Mouse (Mus musculus) kidney, embryonic 14.5 days (tissue): ENCODE results near the gene Dohh. TPM values are rescaled to one million over a fixed set of nuclear protein-coding genes. Genes with fewer than 3 reads are reported as not detected.
A peak's percentile ranks its signal among the peaks of the same experiment; 100 is the strongest.

ENCODE experiments used
- ATAC-seq: fragments of 200-750 bp; cut with Nextera tagmentation; 2 replicates; pipeline ENCODE4 v1.8.0; 2017; ENCODE audit warnings: moderate number of reproducible peaks, mild to moderate bottlenecking, moderate TSS enrichment, moderate library complexity; ENCODE audit not compliant: low FRiP score, low TSS enrichment
- H3K27ac ChIP-seq: fragments of 300-500 bp; sonication (generic); 2 replicates; pipeline ENCODE4 v1.5.1; 2014; ENCODE audit warnings: low read depth, mild to moderate bottlenecking, low read length, moderate library complexity, mixed read lengths
- H3K27me3 ChIP-seq: fragments of 300-500 bp; sonication (generic); 2 replicates; pipeline ENCODE4 v1.6.1; 2014; ENCODE audit warnings: mild to moderate bottlenecking, low read length; ENCODE audit not compliant: control insufficient read depth, insufficient read depth
- H3K36me3 ChIP-seq: fragments of 300-500 bp; sonication (generic); 2 replicates; pipeline ENCODE4 v1.6.1; 2014; ENCODE audit warnings: low read length, mixed read lengths; ENCODE audit not compliant: control insufficient read depth, insufficient read depth
- H3K4me1 ChIP-seq: fragments of 300-500 bp; sonication (generic); 2 replicates; pipeline ENCODE4 v1.6.1; 2014; ENCODE audit warnings: low read length, mixed read lengths; ENCODE audit not compliant: control insufficient read depth, insufficient read depth
- H3K4me2 ChIP-seq: fragments of 300-500 bp; sonication (generic); replicated peaks from 2 replicates; pipeline ENCODE4 v1.6.1; 2014; ENCODE audit warnings: low read depth, mild to moderate bottlenecking, low read length
- H3K4me3 ChIP-seq: fragments of 300-500 bp; sonication (generic); 2 replicates; pipeline ENCODE4 v1.5.1; 2014; ENCODE audit warnings: mild to moderate bottlenecking, low read length
- H3K9ac ChIP-seq: fragments of 300-500 bp; sonication (generic); 2 replicates; pipeline ENCODE4 v1.6.1; 2014; ENCODE audit warnings: low read depth, mild to moderate bottlenecking, low read length, moderate library complexity
- H3K9me3 ChIP-seq: fragments of 300-500 bp; sonication (generic); 2 replicates; pipeline ENCODE4 v1.6.1; 2016; ENCODE audit warnings: low read length; ENCODE audit not compliant: control insufficient read depth
- WGBS: fragments of 180-500 bp; shearing (Covaris S2); extraction: QIAGEN DNeasy Blood & Tissue Kit; methylation state at CpG from one replicate; pipeline ENCODE4 v1.1.7; 2014; 5-methylcytosine and 5-hydroxymethylcytosine counted together
- polyA plus RNA-seq: library from polyadenylated mRNA; unstranded; fragments of >200 nt; fragmentation: Nextera tagmentation; extraction: Ambion mirVana; gene quantifications from 2 replicates; pipeline ENCODE4 v1.2.1, GENCODE M21; 2014

The Dohh gene
- polyA plus RNA-seq, 1 experiment from 2014 or later, result 59.2 TPM

- Histone ChIP-seq H3K9ac (no peak overlapping the region), H3K4me3 (no peak overlapping the region), H3K4me2 (no peak overlapping the region), H3K9me3 (no peaks in the 10 kb centered on the region), H3K36me3 (peaks cover 47% of the 10 kb centered on the region), H3K4me1 (peaks cover 33% of the 10 kb centered on the region), H3K27ac (no peak overlapping the region), H3K27me3 (0 out of 2 replicates have a peak, but pooled peaks cover 5% of the 10 kb centered on the region)
- ATAC-seq, result no peak
- 77% methylated on average over 5 of the region's 5 CpGs for WGBS
Measured at GRCm38 (mm10) chr10:81399296-81399695, 15.1 kb downstream of the Dohh start.

- Histone ChIP-seq H3K9me3 (no peaks in the 10 kb centered on the region), H3K9ac (no peak overlapping the region), H3K27ac (no peak overlapping the region), H3K4me1 (peaks cover 33% of the 10 kb centered on the region), H3K4me3 (no peak overlapping the region), H3K36me3 (peaks cover 47% of the 10 kb centered on the region), H3K4me2 (no peak overlapping the region), H3K27me3 (0 out of 2 replicates have a peak, but pooled peaks cover 5% of the 10 kb centered on the region)
- ATAC-seq, result no peak
- WGBS, result 85% methylated on average over 18 of the region's 18 CpGs
Measured at GRCm38 (mm10) chr10:81399798-81400308, 15.6 kb downstream of the Dohh start.

GRCm38 (mm10) chr10:81400371-81401204 is 16.4 kb downstream of the Dohh start:
- H3K9me3 ChIP-seq, result no peaks in the 10 kb centered on the region
- H3K4me1 ChIP-seq, result peaks cover 33% of the 10 kb centered on the region
- ATAC-seq, result no peak
- 0 out of 2 replicates have a peak, but pooled peaks cover 5% of the 10 kb centered on the region for H3K27me3 ChIP-seq
- H3K4me2 ChIP-seq, result no peak overlapping the region
- H3K36me3 ChIP-seq, result peaks cover 49% of the 10 kb centered on the region
- no peak overlapping the region; the same call in 1 of the 2 replicates for H3K27ac ChIP-seq
- H3K9ac ChIP-seq, result peak overlapping the region; percentile 40; the same call in 1 of the 2 replicates
- no peak overlapping the region for H3K4me3 ChIP-seq
- WGBS, result 57% methylated on average over 22 of the region's 22 CpGs

- 0 out of 2 replicates have a peak, but pooled peaks have one; percentile 0 for ATAC-seq
- H3K9ac ChIP-seq, result 0 out of 2 replicates have a peak overlapping the region, but pooled peaks have one; percentile 29
- H3K27ac ChIP-seq, result peak overlapping the region; percentile 94
- no peaks in the 10 kb centered on the region for H3K9me3 ChIP-seq
- H3K27me3 ChIP-seq, result 0 out of 2 replicates have a peak, but pooled peaks cover 5% of the 10 kb centered on the region
- peaks cover 54% of the 10 kb centered on the region for H3K36me3 ChIP-seq
- 27% methylated on average over 10 of the region's 10 CpGs for WGBS
- no peak overlapping the region for H3K4me3 ChIP-seq
- H3K4me2 ChIP-seq, result no peak overlapping the region
- H3K4me1 ChIP-seq, result peaks cover 33% of the 10 kb centered on the region
Measured at GRCm38 (mm10) chr10:81401205-81401520, 16.9 kb downstream of the Dohh start.

- peak overlapping the region; percentile 94 for H3K27ac ChIP-seq
- peak overlapping the region; percentile 29 for H3K9ac ChIP-seq
- 4% methylated on average over 18 of the region's 18 CpGs for whole genome bisulfite sequencing
- H3K27me3 ChIP-seq, result 0 out of 2 replicates have a peak, but pooled peaks cover 5% of the 10 kb centered on the region
- H3K4me1 ChIP-seq, result peaks cover 34% of the 10 kb centered on the region
- peak overlapping the region; percentile 14; the same call in 1 of the 2 replicates for H3K4me3 ChIP-seq
- H3K9me3 ChIP-seq, result no peaks in the 10 kb centered on the region
- peak overlapping the region; percentile 37 for H3K4me2 ChIP-seq
- peaks cover 56% of the 10 kb centered on the region for H3K36me3 ChIP-seq
- ATAC-seq, result peak; percentile 85
Measured at GRCm38 (mm10) chr10:81401521-81402226, 17.4 kb downstream of the Dohh start.

- no peaks in the 10 kb centered on the region for H3K9me3 ChIP-seq
- 16% methylated on average over 7 of the region's 7 CpGs for WGBS
Measured at GRCm38 (mm10) chr10:81402227-81402765, 18.1 kb downstream of the Dohh start.

GRCm38 (mm10) chr10:81403511-81403910 is 19.3 kb downstream of the Dohh start:
- H3K4me1 ChIP-seq, result peaks cover 52% of the 10 kb centered on the region
- H3K9ac ChIP-seq, result peak overlapping the region; percentile 29; the same call in 1 of the 2 replicates
- no peaks in the 10 kb centered on the region for H3K9me3 ChIP-seq
- H3K4me2 ChIP-seq, result no peak overlapping the region
- peak overlapping the region; percentile 94 for H3K27ac ChIP-seq
- no peak overlapping the region for H3K4me3 ChIP-seq
- peaks cover 50% of the 10 kb centered on the region for H3K36me3 ChIP-seq
- 66% methylated on average over 10 of the region's 10 CpGs for WGBS
- no peak for ATAC-seq
- 0 out of 2 replicates have a peak, but pooled peaks cover 5% of the 10 kb centered on the region for H3K27me3 ChIP-seq

More at GRCm38 (mm10) chr10:81402227-81402765, 18.1 kb downstream of the Dohh start:
- H3K36me3 ChIP-seq, result peaks cover 57% of the 10 kb centered on the region
- H3K9ac ChIP-seq, result peak overlapping the region; percentile 29; the same call in 1 of the 2 replicates
- H3K4me1 ChIP-seq, result peaks cover 40% of the 10 kb centered on the region
- peak overlapping the region; percentile 94 for H3K27ac ChIP-seq
- H3K4me3 ChIP-seq, result no peak overlapping the region
- 0 out of 2 replicates have a peak, but pooled peaks cover 5% of the 10 kb centered on the region for H3K27me3 ChIP-seq
- H3K4me2 ChIP-seq, result peak overlapping the region; percentile 37
- peak; percentile 4; the same call in 1 of the 2 replicates for ATAC-seq

GRCm38 (mm10) chr10:81404082-81404481 is 19.9 kb downstream of the Dohh start:
- no peak for ATAC-seq
- 0 out of 2 replicates have a peak, but pooled peaks cover 5% of the 10 kb centered on the region for H3K27me3 ChIP-seq
- H3K36me3 ChIP-seq, result peaks cover 48% of the 10 kb centered on the region
- no peak overlapping the region for H3K4me3 ChIP-seq
- no peak overlapping the region for H3K4me2 ChIP-seq
- WGBS, result 28% methylated on average over 9 of the region's 9 CpGs
- peaks cover 58% of the 10 kb centered on the region for H3K4me1 ChIP-seq
- H3K27ac ChIP-seq, result no peak overlapping the region
- no peak overlapping the region for H3K9ac ChIP-seq
- H3K9me3 ChIP-seq, result no peaks in the 10 kb centered on the region
